Mouse (Mus musculus) cerebellum, adult 2 months (tissue): ENCODE measurements around the gene Psme4. TPM values are rescaled to one million over a fixed set of nuclear protein-coding genes. Genes with fewer than 3 reads are reported as not detected.
"Not testable (repeated sequence)": the region's sequence is repeated elsewhere in the genome, so short reads cannot be mapped to it uniquely, and the experiment has no call there.

Experiments used
- DNase-seq, 2 experiments: peaks; one replicate each; pipeline ENCODE4 v3.0.0; 2021
- H3K27ac ChIP-seq: fragments of 200-500 bp; 2 replicates; pipeline ENCODE4 v1.5.1; 2012; ENCODE audit warnings: low read length, control low read depth, inconsistent platforms; ENCODE audit not compliant: insufficient read depth
- H3K27me3 ChIP-seq: fragments of 200-500 bp; 2 replicates; pipeline ENCODE4 v1.6.1; 2012; ENCODE audit warnings: inconsistent platforms, mild to moderate bottlenecking, low read length, moderate library complexity; ENCODE audit not compliant: control insufficient read depth, insufficient read depth
- H3K4me1 ChIP-seq: fragments of 200-500 bp; 2 replicates; pipeline ENCODE4 v1.6.1; 2011; ENCODE audit warnings: low read length; ENCODE audit not compliant: control insufficient read depth, insufficient read depth
- H3K4me3 ChIP-seq: fragments of 200-500 bp; replicated peaks from 2 replicates; pipeline ENCODE3; 2011; ENCODE audit warnings: mild to moderate bottlenecking, low read depth, low read length, control low read depth; ENCODE audit not compliant: insufficient read depth
- CTCF ChIP-seq: fragments of 200-500 bp; IDR thresholded peaks from 2 replicates; pipeline ENCODE4 v1.5.1; 2011; ENCODE audit warnings: low read depth, mild to moderate bottlenecking, control low read depth, low read length, moderate library complexity, borderline replicate concordance; ENCODE audit not compliant: insufficient read depth
- POLR2A ChIP-seq: fragments of 200-500 bp; IDR thresholded peaks from 2 replicates; pipeline ENCODE4 v1.6.1; 2011; ENCODE audit warnings: low read length, control low read depth, borderline replicate concordance; ENCODE audit not compliant: insufficient read depth
- WGBS: fragments of 180-500 bp; shearing (Covaris S2); methylation state at CpG from one replicate; pipeline ENCODE4 v1.1.7; 2018; 5-methylcytosine and 5-hydroxymethylcytosine counted together
- polyA plus RNA-seq: library from polyadenylated mRNA; depleted of rRNA; stranded (reverse); fragments of >200 nt; gene quantifications from 2 replicates; pipeline ENCODE4 v1.2.3, GENCODE M21; 2012

The Psme4 gene
- polyA plus RNA-seq, 1 experiment = 29.5 TPM

GRCm38 (mm10) chr11:30752956-30753355 is 18.6 kb upstream of the Psme4 start:
- H3K4me1 ChIP-seq = no peaks in the 10 kb centered on the region
- no peak overlapping the region for H3K27ac ChIP-seq
- 78% methylated on average over 3 of the region's 3 CpGs for WGBS

DNA sequence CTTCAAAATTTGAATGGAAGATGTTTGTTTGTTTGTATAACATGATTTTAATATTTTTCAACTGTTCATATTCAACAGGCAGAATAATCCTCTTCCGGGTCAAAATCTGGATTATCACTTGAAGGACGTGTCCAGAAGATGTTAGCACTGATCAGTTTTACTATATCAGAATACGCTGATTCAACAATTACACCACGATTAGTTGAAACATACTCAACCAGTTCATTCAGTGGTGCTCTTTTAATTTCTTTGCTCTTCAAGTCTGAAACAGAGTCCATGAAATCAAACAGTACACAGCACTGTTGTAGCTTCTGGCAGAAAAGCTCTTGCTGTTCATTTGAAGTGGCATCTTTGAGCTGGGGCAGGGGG is 17.1 kb upstream of the Psme4 start:
- not testable (repeated sequence) for DNase-seq

More at GRCm38 (mm10) chr11:30752956-30753355, 18.6 kb upstream of the Psme4 start:
- Histone ChIP-seq H3K27me3 (no peaks in the 10 kb centered on the region), H3K4me3 (no peak overlapping the region)
- TF ChIP-seq POLR2A = no peak
- no peak for TF ChIP-seq CTCF
- DNase-seq = no peak

GRCm38 (mm10) chr11:30754855-30755530 is 16.5 kb upstream of the Psme4 start:
- H3K4me1 ChIP-seq = no peaks in the 10 kb centered on the region
- no peak overlapping the region for H3K27ac ChIP-seq
- H3K27me3 ChIP-seq = no peaks in the 10 kb centered on the region
- peak; percentile 32 to 54 for DNase-seq
- TF ChIP-seq CTCF = no peak
- no peak for TF ChIP-seq POLR2A
- WGBS = 1% methylated on average over 66 of the region's 66 CpGs
- H3K4me3 ChIP-seq = peak overlapping the region; percentile 39

More for the DNA sequence above, 17.1 kb upstream of the Psme4 start:
- WGBS = 61% methylated on average over 4 of the region's 4 CpGs
- peak overlapping the region; percentile 39 for H3K4me3 ChIP-seq
- not testable (repeated sequence) for H3K27me3 ChIP-seq, H3K27ac ChIP-seq, H3K4me1 ChIP-seq

GRCm38 (mm10) chr11:30761381-30761780 is 10.1 kb upstream of the Psme4 start:
- H3K27ac ChIP-seq = no peak overlapping the region
- WGBS = 82% methylated on average over 7 of the region's 7 CpGs
- no peak for TF ChIP-seq POLR2A
- TF ChIP-seq CTCF = no peak
- H3K4me1 ChIP-seq = no peaks in the 10 kb centered on the region
- DNase-seq = no peak
- no peaks in the 10 kb centered on the region for H3K27me3 ChIP-seq
- no peak overlapping the region for H3K4me3 ChIP-seq

DNA sequence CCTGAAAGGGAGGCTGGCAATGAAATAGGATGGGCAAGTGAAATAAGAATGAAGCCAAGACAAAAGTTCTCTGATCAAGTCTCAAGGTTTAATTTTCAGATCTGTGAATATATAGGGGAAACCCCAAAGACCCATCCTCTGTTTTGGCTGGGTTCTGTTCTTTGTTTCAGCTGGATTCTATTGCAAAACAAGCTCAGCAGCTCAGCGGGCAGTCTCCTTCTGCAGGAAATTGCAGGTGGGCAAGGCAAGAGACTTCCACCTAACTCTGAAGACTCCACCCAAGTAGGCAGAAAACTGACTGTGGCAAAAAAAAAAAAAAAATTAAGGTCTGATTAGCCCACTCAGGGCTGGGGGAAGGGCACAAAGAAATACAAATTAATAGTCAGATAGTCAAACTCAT is 9.6 kb upstream of the Psme4 start:
- no peaks in the 10 kb centered on the region for H3K4me1 ChIP-seq
- WGBS = 90% methylated on average over 1 of the region's 1 CpGs
- TF ChIP-seq CTCF (no peak), POLR2A (no peak)
- H3K4me3 ChIP-seq = no peak overlapping the region
- no peaks in the 10 kb centered on the region for H3K27me3 ChIP-seq
- no peak for DNase-seq
- H3K27ac ChIP-seq = no peak overlapping the region

GRCm38 (mm10) chr11:30765076-30765475 is 6.5 kb upstream of the Psme4 start:
- DNase-seq = no peak
- no peak overlapping the region for H3K4me3 ChIP-seq
- no peak for TF ChIP-seq POLR2A
- TF ChIP-seq CTCF = no peak
- no peaks in the 10 kb centered on the region for H3K4me1 ChIP-seq
- 6% methylated on average over 1 of the region's 1 CpGs for WGBS
- H3K27ac ChIP-seq = no peak overlapping the region
- no peaks in the 10 kb centered on the region for H3K27me3 ChIP-seq

- TF ChIP-seq CTCF (no peak), POLR2A (no peak)
- Histone ChIP-seq H3K4me1 (peaks cover 5% of the 10 kb centered on the region), H3K4me3 (no peak overlapping the region), H3K27ac (no peak overlapping the region), H3K27me3 (no peaks in the 10 kb centered on the region)
- no peak for DNase-seq
- 84% methylated on average over 3 of the region's 3 CpGs for WGBS
Observed at GRCm38 (mm10) chr11:30770817-30771216, 709 bp upstream of the Psme4 start.

- peak; percentile 54 to 70 for DNase-seq
- H3K27me3 ChIP-seq = no peaks in the 10 kb centered on the region
- under 1% methylated on average over 59 of the region's 64 CpGs for WGBS
- peak overlapping the region; percentile 14 for H3K27ac ChIP-seq
- TF ChIP-seq CTCF = no peak
- no peak for TF ChIP-seq POLR2A
- peak overlapping the region; percentile 98 for H3K4me3 ChIP-seq
- peaks cover 5% of the 10 kb centered on the region for H3K4me1 ChIP-seq
Observed at GRCm38 (mm10) chr11:30771904-30772581, 517 bp downstream of the Psme4 start.
